Mouse (Mus musculus) limb, embryonic 11.5 days (tissue): ENCODE measurements around the gene Plrg1. TPM values are rescaled to one million over a fixed set of nuclear protein-coding genes. Genes with fewer than 3 reads are reported as not detected.

ENCODE experiments used
- ATAC-seq: fragments of 200-750 bp; cut with Nextera tagmentation; 2 replicates; pipeline ENCODE4 v1.8.0; 2017; ENCODE audit warnings: low read depth; ENCODE audit not compliant: insufficient number of reproducible peaks, low FRiP score, low TSS enrichment
- DNase-seq: peaks from one replicate; pipeline ENCODE4 v3.0.0-alpha.2; 2015; ENCODE audit warnings: low spot score
- H3K27ac ChIP-seq: fragments of 300-500 bp; sonication (generic); replicated peaks from 2 replicates; pipeline ENCODE4 v1.5.1; 2014; ENCODE audit warnings: low read depth, mild to moderate bottlenecking, low read length
- H3K27me3 ChIP-seq: fragments of 300-500 bp; sonication (generic); 2 replicates; pipeline ENCODE4 v1.6.1; 2014; ENCODE audit warnings: mild to moderate bottlenecking, low read length, mixed read lengths; ENCODE audit not compliant: control insufficient read depth, insufficient read depth
- H3K36me3 ChIP-seq: fragments of 300-500 bp; sonication (generic); 2 replicates; pipeline ENCODE4 v1.6.1; 2014; ENCODE audit warnings: mild to moderate bottlenecking, low read length, moderate library complexity, mixed read lengths; ENCODE audit not compliant: control insufficient read depth, insufficient read depth
- H3K4me1 ChIP-seq: fragments of 300-500 bp; sonication (generic); 2 replicates; pipeline ENCODE4 v1.6.1; 2014; ENCODE audit warnings: low read length, mixed read lengths; ENCODE audit not compliant: control insufficient read depth, insufficient read depth
- H3K4me2 ChIP-seq: fragments of 300-500 bp; sonication (generic); 2 replicates; pipeline ENCODE4 v1.6.1; 2014; ENCODE audit warnings: low read depth, mild to moderate bottlenecking, moderate library complexity; ENCODE audit not compliant: severe bottlenecking
- H3K4me3 ChIP-seq: fragments of 300-500 bp; sonication (generic); 2 replicates; pipeline ENCODE4 v1.5.1; 2014; ENCODE audit warnings: low read depth, low read length
- H3K9ac ChIP-seq: fragments of 300-500 bp; sonication (generic); 2 replicates; pipeline ENCODE4 v1.6.1; 2014; ENCODE audit warnings: mild to moderate bottlenecking, low read length
- H3K9me3 ChIP-seq: fragments of 300-500 bp; sonication (generic); 2 replicates; pipeline ENCODE4 v1.6.1; 2016; ENCODE audit warnings: low read length; ENCODE audit not compliant: control insufficient read depth
- WGBS: fragments of 180-500 bp; shearing (Covaris S2); extraction: QIAGEN DNeasy Blood & Tissue Kit; methylation state at CpG from one replicate; pipeline ENCODE4 v1.1.7; 2014; 5-methylcytosine and 5-hydroxymethylcytosine counted together
- polyA plus RNA-seq: library from polyadenylated mRNA; unstranded; fragments of >200 nt; fragmentation: Nextera tagmentation; extraction: Ambion mirVana; gene quantifications from 2 replicates; pipeline ENCODE4 v1.2.1, GENCODE M21; 2014

Plrg1 gene
- polyA plus RNA-seq, 1 experiment from 2014 or later = 140 TPM

GRCm38 (mm10) chr3:83039666-83040065 lies 15.7 kb upstream of the Plrg1 start:
- H3K9ac ChIP-seq = no peak overlapping the region
- H3K27ac ChIP-seq = no peak overlapping the region
- H3K4me3 ChIP-seq = no peak overlapping the region
- H3K9me3 ChIP-seq = no peaks in the 10 kb centered on the region
- H3K27me3 ChIP-seq = no peaks in the 10 kb centered on the region
- ATAC-seq (no peak), DNase-seq (no peak)
- no peak overlapping the region for H3K4me2 ChIP-seq
- no peaks in the 10 kb centered on the region for H3K36me3 ChIP-seq
- no peaks in the 10 kb centered on the region for H3K4me1 ChIP-seq
- 74% methylated on average over 4 of the region's 4 CpGs for WGBS

DNA sequence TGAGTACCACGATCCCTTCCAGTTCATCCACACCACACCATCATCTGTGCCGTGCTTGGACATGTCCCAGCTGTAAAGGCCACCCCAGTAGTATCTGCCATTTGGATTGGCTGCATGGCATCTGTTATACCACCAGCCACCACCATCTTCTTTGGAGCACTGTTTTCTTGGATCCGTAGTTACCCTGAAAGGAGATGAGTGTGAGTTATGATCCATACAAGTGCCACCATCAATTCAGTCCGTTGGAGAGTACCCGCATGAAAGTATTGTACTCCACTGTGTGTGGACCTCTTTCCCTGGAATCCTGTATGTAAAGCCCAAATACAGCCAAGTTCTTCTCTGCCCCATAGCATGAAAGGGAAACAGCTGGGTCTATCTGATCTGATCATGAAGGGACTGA lies 12.9 kb upstream of the Plrg1 start:
- Histone ChIP-seq H3K27ac (no peak overlapping the region), H3K9me3 (no peaks in the 10 kb centered on the region), H3K36me3 (no peaks in the 10 kb centered on the region), H3K4me1 (no peaks in the 10 kb centered on the region), H3K4me3 (no peak overlapping the region), H3K4me2 (no peak overlapping the region), H3K27me3 (no peaks in the 10 kb centered on the region), H3K9ac (no peak overlapping the region)
- ATAC-seq = no peak
- 93% methylated on average over 5 of the region's 5 CpGs for WGBS
- no peak for DNase-seq

DNA sequence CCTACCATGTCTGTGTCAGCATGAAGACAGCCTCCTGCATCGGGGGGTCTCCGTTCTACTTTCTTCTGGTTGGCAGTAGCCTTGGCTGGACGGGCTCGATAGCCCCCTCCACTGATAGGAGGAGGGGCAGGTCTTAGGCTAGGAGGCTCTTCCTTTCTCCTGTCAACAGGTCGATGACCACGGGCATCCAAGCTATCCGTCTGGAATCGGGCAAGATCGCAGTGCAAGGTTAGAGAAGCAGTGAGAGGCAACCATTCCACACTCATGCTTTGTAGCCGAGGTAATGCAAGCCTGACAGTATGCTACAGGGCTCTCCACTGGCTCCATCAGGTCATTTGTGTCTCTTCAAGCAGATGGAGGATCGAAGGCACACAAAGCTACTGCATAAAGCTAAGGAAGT lies 8.7 kb upstream of the Plrg1 start:
- ATAC-seq (no peak), DNase-seq (no peak)
- Histone ChIP-seq H3K27me3 (no peaks in the 10 kb centered on the region), H3K4me1 (no peaks in the 10 kb centered on the region), H3K9ac (no peak overlapping the region), H3K4me3 (no peak overlapping the region), H3K9me3 (no peaks in the 10 kb centered on the region), H3K36me3 (no peaks in the 10 kb centered on the region), H3K4me2 (no peak overlapping the region), H3K27ac (no peak overlapping the region)
- 86% methylated on average over 11 of the region's 11 CpGs for WGBS

- Histone ChIP-seq H3K4me3 (no peak within 1 kb of the TSS), H3K4me1 (no peaks in the 10 kb centered on the region), H3K36me3 (no peaks in the 10 kb centered on the region), H3K9me3 (no peaks in the 10 kb centered on the region), H3K9ac (no peak within 1 kb of the TSS), H3K27ac (no peak within 1 kb of the TSS), H3K4me2 (no peak within 1 kb of the TSS), H3K27me3 (no peaks in the 10 kb centered on the region)
- DNase-seq (no peak), ATAC-seq (no peak)
- WGBS = 91% methylated on average over 8 of the region's 8 CpGs
Measured at GRCm38 (mm10) chr3:83049680-83050079, 5.6 kb upstream of the Plrg1 start, which contains the start of gene Fgb. TSS of gene Fgb (minus strand) at chr3:83049863.

DNA sequence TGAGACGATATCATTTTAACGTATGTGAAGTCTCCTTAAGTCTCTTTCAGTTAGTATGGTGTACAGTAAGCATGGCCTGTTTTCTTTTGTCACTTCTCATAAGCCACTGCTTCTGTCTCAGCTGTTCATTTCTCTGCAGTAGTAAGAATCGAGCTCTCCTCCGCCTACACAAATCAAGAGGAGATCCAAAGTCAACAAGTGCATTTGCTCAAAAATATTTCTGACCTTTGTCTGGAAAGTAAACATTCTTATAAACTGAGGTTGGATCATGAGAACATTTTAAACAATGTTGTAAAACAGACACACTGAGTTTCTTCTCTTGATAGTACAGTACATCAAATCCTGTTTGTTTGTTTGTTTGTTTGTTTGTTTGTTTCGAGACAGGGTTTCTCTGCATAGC lies 4.7 kb upstream of the Plrg1 start:
- no peak overlapping the region for H3K4me2 ChIP-seq
- no peak overlapping the region for H3K4me3 ChIP-seq
- H3K27me3 ChIP-seq = no peaks in the 10 kb centered on the region
- DNase-seq (no peak), ATAC-seq (no peak)
- no peak overlapping the region for H3K9ac ChIP-seq
- H3K36me3 ChIP-seq = no peaks in the 10 kb centered on the region
- no peaks in the 10 kb centered on the region for H3K4me1 ChIP-seq
- H3K9me3 ChIP-seq = no peaks in the 10 kb centered on the region
- WGBS = 88% methylated on average over 5 of the region's 5 CpGs
- no peak overlapping the region for H3K27ac ChIP-seq

- 0 out of 2 replicates have a peak, but pooled peaks cover 7% of the 10 kb centered on the region for H3K4me1 ChIP-seq
- H3K9me3 ChIP-seq = no peaks in the 10 kb centered on the region
- no peak for ATAC-seq
- H3K4me3 ChIP-seq = no peak overlapping the region
- WGBS = 84% methylated on average over 5 of the region's 5 CpGs
- DNase-seq = no peak
- H3K36me3 ChIP-seq = no peaks in the 10 kb centered on the region
- H3K4me2 ChIP-seq = no peak overlapping the region
- no peak overlapping the region for H3K9ac ChIP-seq
- H3K27me3 ChIP-seq = no peaks in the 10 kb centered on the region
- H3K27ac ChIP-seq = no peak overlapping the region
Measured at GRCm38 (mm10) chr3:83052102-83052501, 3.2 kb upstream of the Plrg1 start.

DNA sequence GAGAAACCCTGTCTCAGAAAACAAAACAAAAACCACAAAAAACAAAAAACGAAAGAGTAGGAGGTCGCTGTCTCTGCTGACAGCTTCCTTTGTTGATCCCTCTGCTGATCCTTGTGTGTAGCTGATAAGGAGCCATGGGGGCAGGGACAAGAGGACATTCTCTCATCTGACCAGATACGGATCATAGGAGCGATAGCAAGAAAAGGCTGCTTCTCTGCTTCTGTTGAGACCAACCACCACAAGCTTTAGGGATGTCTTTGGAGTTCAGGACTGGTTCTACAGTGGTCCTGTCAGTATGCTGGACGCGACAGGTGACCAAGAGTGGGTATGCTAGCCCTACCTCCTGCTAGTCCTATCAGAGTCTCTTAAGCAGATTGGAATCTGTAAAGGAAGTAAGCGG lies 2.2 kb upstream of the Plrg1 start:
- Histone ChIP-seq H3K27ac (no peak overlapping the region), H3K9ac (no peak overlapping the region), H3K4me2 (no peak overlapping the region), H3K9me3 (no peaks in the 10 kb centered on the region), H3K36me3 (no peaks in the 10 kb centered on the region), H3K4me3 (no peak overlapping the region), H3K27me3 (no peaks in the 10 kb centered on the region), H3K4me1 (0 out of 2 replicates have a peak, but pooled peaks cover 7% of the 10 kb centered on the region)
- DNase-seq (no peak), ATAC-seq (no peak)
- WGBS = 91% methylated on average over 7 of the region's 7 CpGs

GRCm38 (mm10) chr3:83053758-83054157 lies 1.6 kb upstream of the Plrg1 start:
- peak; percentile 55 for DNase-seq

DNA sequence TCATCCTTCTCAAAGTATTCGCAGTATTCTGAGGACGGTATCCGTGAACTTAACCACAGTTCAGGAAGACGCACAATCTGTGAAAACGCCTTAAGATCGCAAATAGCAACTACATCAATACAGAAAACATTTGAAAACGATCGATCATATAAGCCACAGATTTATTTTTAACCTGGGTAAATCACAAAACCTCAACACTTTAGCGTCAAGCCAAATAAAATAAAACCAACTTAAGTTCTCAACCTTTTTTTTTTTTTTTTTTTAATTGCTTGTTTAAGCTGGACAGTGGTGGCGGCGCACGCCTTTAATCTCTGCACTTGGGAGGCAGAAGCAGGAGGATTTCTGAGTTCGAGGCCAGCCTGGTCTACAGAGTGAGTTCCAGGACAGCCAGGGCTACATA lies 563 bp upstream of the Plrg1 start:
- H3K36me3 ChIP-seq = peaks cover 6% of the 10 kb centered on the region; the same call in 1 of the 2 replicates
- no peak overlapping the region for H3K27ac ChIP-seq
- H3K9ac ChIP-seq = no peak overlapping the region
- no peaks in the 10 kb centered on the region for H3K27me3 ChIP-seq
- WGBS = 32% methylated on average over 13 of the region's 13 CpGs
- peak overlapping the region; percentile 21; the same call in 1 of the 2 replicates for H3K4me3 ChIP-seq
- peak overlapping the region; percentile 23; the same call in 1 of the 2 replicates for H3K4me2 ChIP-seq
- ATAC-seq (no peak; the same call in 1 of the 2 replicates), DNase-seq (no peak)
- H3K9me3 ChIP-seq = no peaks in the 10 kb centered on the region
- H3K4me1 ChIP-seq = 0 out of 2 replicates have a peak, but pooled peaks cover 7% of the 10 kb centered on the region

More at GRCm38 (mm10) chr3:83053758-83054157, 1.6 kb upstream of the Plrg1 start:
- H3K9me3 ChIP-seq = no peaks in the 10 kb centered on the region
- WGBS = 40% methylated on average over 10 of the region's 10 CpGs
- H3K4me3 ChIP-seq = no peak overlapping the region
- no peak overlapping the region for H3K27ac ChIP-seq
- H3K4me1 ChIP-seq = 0 out of 2 replicates have a peak, but pooled peaks cover 7% of the 10 kb centered on the region
- H3K27me3 ChIP-seq = no peaks in the 10 kb centered on the region
- H3K4me2 ChIP-seq = no peak overlapping the region
- H3K9ac ChIP-seq = no peak overlapping the region
- no peak for ATAC-seq
- peaks cover 4% of the 10 kb centered on the region; the same call in 1 of the 2 replicates for H3K36me3 ChIP-seq
